Mouse (Mus musculus): Measurements from ENCODE around the gene Apobr. TPM values are rescaled to one million over a fixed set of nuclear protein-coding genes. Genes with fewer than 3 reads are reported as not detected.

Apobr gene
- total and polyA plus RNA-seq, 3 experiments = 0.23 to 5.4 TPM; not detected in 1

- TF ChIP-seq ZKSCAN1 (IDR thresholded peaks at IDR 0.05; ENCODE audit: low read depth, low read length) = no peak
Measured at GRCm38 (mm10) chr7:126576946-126577345, 7.8 kb upstream of the Apobr start (continued).

GRCm38 (mm10) chr7:126579172-126579571 is 5.6 kb upstream of the Apobr start:
- H3K9me3 ChIP-seq (replicated peaks; ENCODE audit: insufficient read depth, low read length) = no peaks in the 10 kb centered on the region
- H3K4me3 ChIP-seq (ENCODE audit: control insufficient read depth in 1 of 2, insufficient read depth in 1 of 2, low read depth in 2 of 2, low read length in 2 of 2) = no peak overlapping the region
- H3K27me3 ChIP-seq (ENCODE audit: control insufficient read depth in 1 of 2, insufficient read depth in 2 of 2, low read length in 2 of 2) = no peaks in the 10 kb centered on the region
- TF ChIP-seq EP300 (IDR thresholded peaks at IDR 0.05; ENCODE audit: low read depth in 1 of 2, low read length in 2 of 2) (no peak), RAD21 (IDR thresholded peaks at IDR 0.05; ENCODE audit: low read depth, low read length) (peak; percentile 48), MYC (IDR thresholded peaks at IDR 0.05; ENCODE audit: low read depth, low read length) (no peak), GATA1 (IDR thresholded peaks at IDR 0.05; ENCODE audit: low read depth, low read length) (no peak), CTCF (IDR thresholded peaks at IDR 0.05 in 2 of 3, conservative IDR thresholded peaks at IDR 0.05 in 1 of 3; ENCODE audit: control insufficient read depth in 1 of 3, insufficient read depth in 1 of 3, low read depth in 2 of 3, low read length in 3 of 3, poor library complexity in 1 of 3, severe bottlenecking in 1 of 3) (peak in 2 of 3 experiments; percentile 58 to 63; a peak in 5 of 6 replicates), SMC3 (IDR thresholded peaks at IDR 0.05; ENCODE audit: low read depth, low read length) (peak; percentile 67), RCOR1 (IDR thresholded peaks at IDR 0.05; ENCODE audit: low read depth, low read length) (no peak), ZC3H11A (IDR thresholded peaks at IDR 0.05; ENCODE audit: low read depth, low read length) (peak; percentile 52), POLR2AphosphoS5 (IDR thresholded peaks at IDR 0.05; ENCODE audit: borderline replicate concordance, low read depth, low read length) (no peak)
- DNase-seq (ENCODE audit: low read depth, low spot score) = no peak
- H3K36me3 ChIP-seq (ENCODE audit: control insufficient read depth in 1 of 2, insufficient read depth in 2 of 2, low read length in 2 of 2) = peaks cover 0 to 16% of the 10 kb centered on the region in 2 experiments; a peak in 3 of 4 replicates
- peaks cover 7 to 19% of the 10 kb centered on the region in 2 experiments for H3K4me1 ChIP-seq (ENCODE audit: control insufficient read depth in 1 of 2, insufficient read depth in 2 of 2, low read length in 2 of 2)
- no peak overlapping the region for H3K27ac ChIP-seq (ENCODE audit: control insufficient read depth, low read depth, low read length)
- peaks cover 3% of the 10 kb centered on the region; the same call in 1 of the 2 replicates for H3K79me2 ChIP-seq (ENCODE audit: control insufficient read depth, insufficient read depth, low read length, poor library complexity)
- H3K9ac ChIP-seq (ENCODE audit: control insufficient read depth, low read depth, low read length, poor library complexity, severe bottlenecking) = no peak overlapping the region

- Histone ChIP-seq H3K9me3 (replicated peaks; ENCODE audit: insufficient read depth, low read length) (no peaks in the 10 kb centered on the region), H3K4me3 (ENCODE audit: control insufficient read depth in 1 of 2, insufficient read depth in 1 of 2, low read depth in 2 of 2, low read length in 2 of 2) (peak overlapping the region in 1 of 2 experiments; percentile 13; a peak in 1 of 4 replicates), H3K79me2 (ENCODE audit: control insufficient read depth, insufficient read depth, low read length, poor library complexity) (peaks cover 3% of the 10 kb centered on the region; the same call in 1 of the 2 replicates), H3K27me3 (ENCODE audit: control insufficient read depth in 1 of 2, insufficient read depth in 2 of 2, low read length in 2 of 2) (no peaks in the 10 kb centered on the region), H3K36me3 (ENCODE audit: control insufficient read depth in 1 of 2, insufficient read depth in 2 of 2, low read length in 2 of 2) (peaks cover 0 to 20% of the 10 kb centered on the region in 2 experiments; a peak in 2 of 4 replicates), H3K27ac (ENCODE audit: control insufficient read depth, low read depth, low read length) (peak overlapping the region; percentile 36; the same call in 1 of the 2 replicates), H3K9ac (ENCODE audit: control insufficient read depth, low read depth, low read length, poor library complexity, severe bottlenecking) (no peak overlapping the region), H3K4me1 (ENCODE audit: control insufficient read depth in 1 of 2, insufficient read depth in 2 of 2, low read length in 2 of 2) (peaks cover 7 to 34% of the 10 kb centered on the region in 2 experiments)
- DNase-seq (ENCODE audit: low read depth, low spot score) = peak; percentile 68
- TF ChIP-seq EP300 (IDR thresholded peaks at IDR 0.05; ENCODE audit: low read depth in 1 of 2, low read length in 2 of 2) (peak; percentile 26 to 27; a peak in 1 of 4 replicates), POLR2A (IDR thresholded peaks at IDR 0.05; ENCODE audit: control insufficient read depth in 1 of 2, insufficient read depth in 1 of 2, low read depth in 1 of 2, low read length in 2 of 2, poor library complexity in 1 of 2) (no peak), ZMIZ1 (IDR thresholded peaks at IDR 0.05; ENCODE audit: low read depth, low read length) (no peak), TBP (IDR thresholded peaks at IDR 0.05; ENCODE audit: low read depth, low read length) (no peak), USF1 (IDR thresholded peaks at IDR 0.05; ENCODE audit: low read depth, low read length) (no peak), NRF1 (IDR thresholded peaks at IDR 0.05; ENCODE audit: insufficient read depth, low read depth, low read length, poor library complexity, severe bottlenecking) (no peak), ETS1 (IDR thresholded peaks at IDR 0.05; ENCODE audit: low read depth, low read length) (peak; percentile 37; the same call in 1 of the 2 replicates), CHD2 (IDR thresholded peaks at IDR 0.05; ENCODE audit: low read length) (no peak), ELF1 (IDR thresholded peaks at IDR 0.05; ENCODE audit: low read depth, low read length) (no peak), SIN3A (IDR thresholded peaks at IDR 0.05; ENCODE audit: low read length) (peak; percentile 37; the same call in 1 of the 2 replicates), UBTF (IDR thresholded peaks at IDR 0.05; ENCODE audit: borderline replicate concordance, insufficient read depth, low read depth, low read length) (no peak), RCOR1 (IDR thresholded peaks at IDR 0.05; ENCODE audit: low read depth, low read length) (no peak), MAX (IDR thresholded peaks at IDR 0.05; ENCODE audit: low read length) (no peak), MYB (IDR thresholded peaks at IDR 0.05; ENCODE audit: low read depth, low read length) (no peak), ZC3H11A (IDR thresholded peaks at IDR 0.05; ENCODE audit: low read depth, low read length) (no peak), POLR2AphosphoS2 (IDR thresholded peaks at IDR 0.05; ENCODE audit: low read length) (no peak), JUND (IDR thresholded peaks at IDR 0.05; ENCODE audit: low read depth, low read length) (no peak), HCFC1 (IDR thresholded peaks at IDR 0.05; ENCODE audit: low read depth, low read length) (no peak), SMC3 (IDR thresholded peaks at IDR 0.05; ENCODE audit: low read depth, low read length) (no peak), CHD1 (IDR thresholded peaks at IDR 0.05; ENCODE audit: low read depth, low read length) (no peak), NELFE (IDR thresholded peaks at IDR 0.05; ENCODE audit: low read depth, low read length) (no peak), TAL1 (IDR thresholded peaks at IDR 0.05; ENCODE audit: low read length) (no peak), BHLHE40 (IDR thresholded peaks at IDR 0.05; ENCODE audit: borderline replicate concordance, low read depth, low read length) (no peak), CTCF (IDR thresholded peaks at IDR 0.05 in 2 of 3, conservative IDR thresholded peaks at IDR 0.05 in 1 of 3; ENCODE audit: control insufficient read depth in 1 of 3, insufficient read depth in 1 of 3, low read depth in 2 of 3, low read length in 3 of 3, poor library complexity in 1 of 3, severe bottlenecking in 1 of 3) (no peak), ZKSCAN1 (IDR thresholded peaks at IDR 0.05; ENCODE audit: low read depth, low read length) (no peak)
Measured at GRCm38 (mm10) chr7:126581661-126582060, 3.1 kb upstream of the Apobr start.
